8 mouse cellular contexts compared by ENCODE assay signal in the genomic region with DNA sequence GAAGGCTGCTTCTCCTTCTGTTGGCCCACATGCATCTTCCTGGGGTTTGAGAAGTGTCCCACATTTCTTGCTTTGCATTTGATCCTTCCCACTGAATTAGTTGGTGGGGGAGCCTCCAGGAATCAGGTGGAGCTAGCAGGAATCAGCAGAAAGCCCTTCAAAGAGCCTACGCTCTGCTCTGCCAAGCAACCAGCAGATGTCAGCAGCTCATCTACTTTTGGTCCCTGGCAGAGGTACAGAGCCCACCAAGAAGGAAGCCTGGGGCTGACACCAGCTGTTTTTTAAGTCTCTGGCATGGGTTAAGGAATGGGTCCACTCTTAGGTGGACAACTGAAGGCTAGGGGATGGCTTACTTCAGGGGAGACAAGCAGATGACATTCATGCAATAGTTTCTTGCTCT.
DNase-seq lines count a peak whose midpoint lies in the region; ATAC-seq lines count a peak whose summit lies in the region.

No protein-coding gene starts in this region.

- no peaks in the 10 kb centered on the region for H3K36me3 ChIP-seq in lung, embryonic 16.5 days (ENCODE audit: control insufficient read depth, insufficient read depth, low read length)
- no peaks in the 10 kb centered on the region for H3K36me3 ChIP-seq in neural tube, embryonic 15.5 days

- no peak overlapping the region for H3K4me2 ChIP-seq in lung, embryonic 16.5 days (ENCODE audit: low read depth, low read length)
- H3K4me2 ChIP-seq in neural tube, embryonic 15.5 days, result no peak overlapping the region

- H3K4me1 ChIP-seq in lung, embryonic 16.5 days (replicated peaks; ENCODE audit: control insufficient read depth, insufficient read depth, low read length), result no peaks in the 10 kb centered on the region
- H3K4me1 ChIP-seq in neural tube, embryonic 15.5 days, result peaks cover 3% of the 10 kb centered on the region; the same call in 1 of the 2 replicates

- no peaks in the 10 kb centered on the region for H3K27me3 ChIP-seq in lung, embryonic 16.5 days (ENCODE audit: control insufficient read depth, insufficient read depth, low read depth, low read length)
- no peaks in the 10 kb centered on the region; the same call in 1 of the 2 replicates for H3K27me3 ChIP-seq in neural tube, embryonic 15.5 days (replicated peaks)

- 14% methylated on average over 1 of the region's 1 CpGs for WGBS in lung, embryonic 16.5 days
- WGBS in neural tube, embryonic 15.5 days, result 29% methylated on average over 1 of the region's 1 CpGs

- 0 out of 2 replicates have a peak, but pooled peaks have one; percentile 31 for ATAC-seq in lung, embryonic 16.5 days (ENCODE audit: low read depth)
- peak; percentile 63; the same call in 1 of the 2 replicates for ATAC-seq in neural tube, embryonic 15.5 days (ENCODE audit: low FRiP score)
- ATAC-seq in megakaryocyte, adult 5-6 weeks (ENCODE audit: poor library complexity, severe bottlenecking), result no peak

- DNase-seq in lung, adult 18-20 months, result no peak
- peak; percentile 76 to 78 for DNase-seq in cerebellum, postnatal 10 days
- DNase-seq in heart, postnatal 4 days, result peak; percentile 56
- peak; percentile 32 to 37 for DNase-seq in layer of hippocampus, postnatal 36 days
- no peak for DNase-seq in urinary bladder, postnatal 36 days (ENCODE audit: low spot score in 2 of 2)

- no peak overlapping the region for H3K27ac ChIP-seq in lung, embryonic 16.5 days (ENCODE audit: low read length)
- no peak overlapping the region for H3K27ac ChIP-seq in neural tube, embryonic 15.5 days (replicated peaks)

- no peak overlapping the region for H3K9ac ChIP-seq in lung, embryonic 16.5 days (ENCODE audit: low read length)
- no peak overlapping the region for H3K9ac ChIP-seq in neural tube, embryonic 15.5 days (replicated peaks)

- H3K4me3 ChIP-seq in lung, embryonic 16.5 days (ENCODE audit: low read length), result no peak overlapping the region
- no peak overlapping the region for H3K4me3 ChIP-seq in neural tube, embryonic 15.5 days (replicated peaks)

- H3K9me3 ChIP-seq in lung, embryonic 16.5 days (ENCODE audit: control insufficient read depth, low read length), result peaks cover 4% of the 10 kb centered on the region; the same call in 1 of the 2 replicates
- peaks cover 4% of the 10 kb centered on the region; the same call in 1 of the 2 replicates for H3K9me3 ChIP-seq in neural tube, embryonic 15.5 days (replicated peaks)

Comparison
In these comparisons a context has a peak if more than half of its experiments do, and no peak if none do; other contexts are left out.
1. DNase-seq: peak in cerebellum, postnatal 10 days (2 of 2), heart, postnatal 4 days (single experiment) and layer of hippocampus, postnatal 36 days (2 of 2); none in lung, adult 18-20 months (0 of 2) and urinary bladder, postnatal 36 days (0 of 2).